Mouse (Mus musculus): ENCODE data around the gene Cab39l.
"Not testable (repeated sequence)": the region's sequence is repeated elsewhere in the genome, so short reads cannot be mapped to it uniquely, and the experiment has no call there.

Gene Cab39l

GRCm38 (mm10) chr14:59590614-59591013 is 149.8 kb downstream of the Cab39l start:
- no peak for DNase-seq

GRCm38 (mm10) chr14:59591901-59592300 is 151.1 kb downstream of the Cab39l start:
- no peak for DNase-seq

GRCm38 (mm10) chr14:59592593-59592992 is 151.8 kb downstream of the Cab39l start:
- no peak for DNase-seq

GRCm38 (mm10) chr14:59594988-59595387 is 154.2 kb downstream of the Cab39l start:
- DNase-seq = no peak

GRCm38 (mm10) chr14:59597398-59598259 is 156.9 kb downstream of the Cab39l start, which contains the start of gene Cdadc1:
TSS of gene Cdadc1 (minus strand) at chr14:59597959.
- peak; percentile 90 for DNase-seq

GRCm38 (mm10) chr14:59598260-59598627 is 157.5 kb downstream of the Cab39l start:
- DNase-seq = no peak

- peak; percentile 50 for DNase-seq
Observed at GRCm38 (mm10) chr14:59604002-59604645, 163.4 kb downstream of the Cab39l start.

GRCm38 (mm10) chr14:59605671-59606353 is 165.0 kb downstream of the Cab39l start:
- peak; percentile 77 for DNase-seq

GRCm38 (mm10) chr14:59607021-59607420 is 166.2 kb downstream of the Cab39l start:
- DNase-seq = no peak

- DNase-seq = peak; percentile 74
Observed at GRCm38 (mm10) chr14:59612920-59613625, 172.3 kb downstream of the Cab39l start.

- not testable (repeated sequence) for DNase-seq
Observed at GRCm38 (mm10) chr14:59614149-59614548, 173.4 kb downstream of the Cab39l start.

GRCm38 (mm10) chr14:59616802-59617201 is 176.0 kb downstream of the Cab39l start:
- no peak for DNase-seq

GRCm38 (mm10) chr14:59624326-59624885 is 183.6 kb downstream of the Cab39l start:
- peak; percentile 34 for DNase-seq

GRCm38 (mm10) chr14:59625158-59625805 is 184.5 kb downstream of the Cab39l start, which contains the start of gene Shisa2:
TSS of gene Shisa2 (plus strand) at chr14:59625308.
- DNase-seq = peak; percentile 94

- peak; percentile 86 for DNase-seq
Observed at GRCm38 (mm10) chr14:59625806-59626364, 185.1 kb downstream of the Cab39l start.

- no peak for DNase-seq
Observed at GRCm38 (mm10) chr14:59626711-59627110, 185.9 kb downstream of the Cab39l start.

- no peak for DNase-seq
Observed at GRCm38 (mm10) chr14:59627142-59627680, 186.4 kb downstream of the Cab39l start.

- peak; percentile 68 for DNase-seq
Observed at GRCm38 (mm10) chr14:59627823-59628222, 187.1 kb downstream of the Cab39l start.

- DNase-seq = no peak
Observed at GRCm38 (mm10) chr14:59629308-59629707, 188.5 kb downstream of the Cab39l start.

GRCm38 (mm10) chr14:59630096-59630495 is 189.3 kb downstream of the Cab39l start:
- DNase-seq = no peak

- DNase-seq = no peak
Observed at GRCm38 (mm10) chr14:59632067-59632466, 191.3 kb downstream of the Cab39l start.

Data from embryo, embryonic 11 days (tissue).